Comparison of ENCODE assay signal across 8 mouse cellular contexts in genomic region chr14:33319541-33320521, GRCm38 (mm10).
DNase-seq lines count a peak whose midpoint lies in the region; ATAC-seq and TF ChIP-seq lines count a peak whose summit lies in the region.

No protein-coding gene starts in this region.

- no peak for TF ChIP-seq CTCF in E14TG2a.4 (conservative IDR thresholded peaks at IDR 0.05; ENCODE audit: low read length)

- intact Hi-C loops in heart, postnatal 14 days (cut with DNase I) = no loop called here

- ATAC-seq in forebrain, embryonic 14.5 days = peak; percentile 80
- ATAC-seq in neural tube, embryonic 15.5 days (ENCODE audit: low FRiP score) = peak; percentile 65

- peak overlapping the region; percentile 91 for H3K4me3 ChIP-seq in E14TG2a.4 (replicated peaks; ENCODE audit: low read length)
- peak overlapping the region; percentile 73 for H3K4me3 ChIP-seq in brown adipose tissue, adult 24 weeks (ENCODE audit: insufficient read depth, low read depth, low read length)
- peak overlapping the region; percentile 60 for H3K4me3 ChIP-seq in forebrain, embryonic 14.5 days (ENCODE audit: low read depth, low read length)
- peak overlapping the region; percentile 61 for H3K4me3 ChIP-seq in neural tube, embryonic 15.5 days (replicated peaks)

- H3K27me3 ChIP-seq in E14TG2a.4 (ENCODE audit: insufficient read depth, low read length) = peaks cover 37% of the 10 kb centered on the region
- peaks cover 16% of the 10 kb centered on the region for H3K27me3 ChIP-seq in forebrain, embryonic 14.5 days (replicated peaks; ENCODE audit: control insufficient read depth, insufficient read depth, low read length)
- peaks cover 47% of the 10 kb centered on the region for H3K27me3 ChIP-seq in neural tube, embryonic 15.5 days (replicated peaks)

- no peaks in the 10 kb centered on the region for H3K36me3 ChIP-seq in E14TG2a.4 (ENCODE audit: insufficient read depth, low read length)
- H3K36me3 ChIP-seq in forebrain, embryonic 14.5 days (ENCODE audit: control insufficient read depth, insufficient read depth, low read length) = no peaks in the 10 kb centered on the region
- no peaks in the 10 kb centered on the region for H3K36me3 ChIP-seq in neural tube, embryonic 15.5 days

- H3K4me2 ChIP-seq in forebrain, embryonic 14.5 days (ENCODE audit: low read length) = peak overlapping the region; percentile 97
- H3K4me2 ChIP-seq in neural tube, embryonic 15.5 days = peak overlapping the region; percentile 99

- peak overlapping the region; percentile 57 for H3K9ac ChIP-seq in forebrain, embryonic 14.5 days (ENCODE audit: low read length)
- peak overlapping the region; percentile 47 for H3K9ac ChIP-seq in neural tube, embryonic 15.5 days (replicated peaks)

- WGBS in forebrain, embryonic 14.5 days = under 1% methylated on average over 99 of the region's 106 CpGs
- under 1% methylated on average over 99 of the region's 106 CpGs for WGBS in neural tube, embryonic 15.5 days

- H3K27ac ChIP-seq in brown adipose tissue, adult 24 weeks (replicated peaks; ENCODE audit: low read depth, low read length) = no peak overlapping the region
- H3K27ac ChIP-seq in forebrain, embryonic 14.5 days (ENCODE audit: low read depth, low read length) = no peak overlapping the region
- H3K27ac ChIP-seq in neural tube, embryonic 15.5 days (replicated peaks) = no peak overlapping the region

- DNase-seq in forebrain, embryonic 14.5 days (ENCODE audit: low spot score) = peak; percentile 79
- DNase-seq in heart, postnatal 14 days = peak; percentile 82 to 87
- peak; percentile 74 to 91 for DNase-seq in kidney, postnatal 36 days
- DNase-seq in lung, adult 18-20 months = peak; percentile 52 to 57
- DNase-seq in testis, postnatal 14 days (ENCODE audit: low spot score) = peak; percentile 85

- H3K4me1 ChIP-seq in E14TG2a.4 (replicated peaks; ENCODE audit: low read depth, low read length) = peaks cover 36% of the 10 kb centered on the region
- no peaks in the 10 kb centered on the region; the same call in 1 of the 2 replicates for H3K4me1 ChIP-seq in brown adipose tissue, adult 24 weeks (ENCODE audit: control insufficient read depth, insufficient read depth, insufficient read length, low read length)
- peaks cover 8% of the 10 kb centered on the region; the same call in 1 of the 2 replicates for H3K4me1 ChIP-seq in forebrain, embryonic 14.5 days (ENCODE audit: control insufficient read depth, insufficient read depth, low read length)
- peaks cover 23% of the 10 kb centered on the region for H3K4me1 ChIP-seq in neural tube, embryonic 15.5 days

- H3K9me3 ChIP-seq in E14TG2a.4 (ENCODE audit: low read length) = no peaks in the 10 kb centered on the region
- H3K9me3 ChIP-seq in forebrain, embryonic 14.5 days (replicated peaks; ENCODE audit: control insufficient read depth, low read length) = no peaks in the 10 kb centered on the region
- no peaks in the 10 kb centered on the region for H3K9me3 ChIP-seq in neural tube, embryonic 15.5 days (replicated peaks)
